Mouse (Mus musculus) layer of hippocampus, adult 2 months (tissue): Measurements from ENCODE around the gene Commd3. TPM values are rescaled to one million over a fixed set of nuclear protein-coding genes. Genes with fewer than 3 reads are reported as not detected.

Experiments
- DNase-seq, 2 experiments: peaks; one replicate each; pipeline ENCODE4 v3.0.0; 2022; ENCODE audit warnings: low spot score in 2 of 2
- H3K27ac ChIP-seq: fragments of 200-600 bp; 2 replicates; pipeline ENCODE4 v1.8.1; 2022
- H3K4me3 ChIP-seq: fragments of 200-600 bp; 2 replicates; pipeline ENCODE4 v1.8.1; 2022; ENCODE audit warnings: mild to moderate bottlenecking
- CTCF ChIP-seq: fragments of 200-600 bp; conservative IDR thresholded peaks from 2 replicates; pipeline ENCODE4 v1.8.1; 2022; ENCODE audit warnings: antibody characterized with exemption, mild to moderate bottlenecking, moderate library complexity
- total RNA-seq, 2 experiments: library from RNA; stranded (reverse); gene quantifications; 2 replicates each; pipeline ENCODE4 v1.2.3; 2021

Commd3 gene
- total RNA-seq, 2 experiments from 2014 or later, result 106 TPM

- peak in 1 of 2 experiments; percentile 26 for DNase-seq
- TF ChIP-seq CTCF, result no peak
- peak overlapping the region; percentile 91 for H3K27ac ChIP-seq
- peak overlapping the region; percentile 57 for H3K4me3 ChIP-seq
Observed at GRCm38 (mm10) chr2:18689064-18689921, 17.1 kb downstream of the Commd3 start.

GRCm38 (mm10) chr2:18690055-18690691, 18.0 kb downstream of the Commd3 start:
- peak; percentile 42 to 47 for DNase-seq
- TF ChIP-seq CTCF, result no peak
- H3K4me3 ChIP-seq, result peak overlapping the region; percentile 57
- peak overlapping the region; percentile 91 for H3K27ac ChIP-seq

- peak overlapping the region; percentile 91 for H3K27ac ChIP-seq
- no peak for TF ChIP-seq CTCF
- no peak for DNase-seq
- no peak overlapping the region; the same call in 1 of the 2 replicates for H3K4me3 ChIP-seq
Observed at GRCm38 (mm10) chr2:18690756-18691155, 18.6 kb downstream of the Commd3 start.

GRCm38 (mm10) chr2:18692031-18692430, 19.8 kb downstream of the Commd3 start:
- H3K4me3 ChIP-seq, result no peak overlapping the region
- TF ChIP-seq CTCF, result no peak
- no peak overlapping the region for H3K27ac ChIP-seq
- DNase-seq, result no peak

- H3K4me3 ChIP-seq, result no peak overlapping the region
- no peak for TF ChIP-seq CTCF
- DNase-seq, result no peak
- no peak overlapping the region for H3K27ac ChIP-seq
Observed at GRCm38 (mm10) chr2:18692548-18692947, 20.4 kb downstream of the Commd3 start.

GRCm38 (mm10) chr2:18693491-18693870, 21.3 kb downstream of the Commd3 start:
- TF ChIP-seq CTCF, result no peak
- peak overlapping the region; percentile 87 for H3K4me3 ChIP-seq
- H3K27ac ChIP-seq, result peak overlapping the region; percentile 99
- no peak for DNase-seq

GRCm38 (mm10) chr2:18693871-18694610, 21.9 kb downstream of the Commd3 start, which contains the start of gene Spag6:
Spag6 (plus strand) TSS chr2:18694032.
- DNase-seq, result peak; percentile 39 to 58
- H3K27ac ChIP-seq, result peak within 1 kb of the TSS; percentile 99
- H3K4me3 ChIP-seq, result peak within 1 kb of the TSS; percentile 87
- TF ChIP-seq CTCF, result no peak; the same call in 1 of the 2 replicates

- TF ChIP-seq CTCF, result no peak
- H3K27ac ChIP-seq, result peak overlapping the region; percentile 99
- peak overlapping the region; percentile 87 for H3K4me3 ChIP-seq
- DNase-seq, result no peak
Observed at GRCm38 (mm10) chr2:18694611-18694950, 22.4 kb downstream of the Commd3 start.

- Histone ChIP-seq H3K4me3 (no peak overlapping the region), H3K27ac (no peak overlapping the region)
- no peak for TF ChIP-seq CTCF
- no peak for DNase-seq
Observed at GRCm38 (mm10) chr2:18695163-18695562, 23.0 kb downstream of the Commd3 start.

- Histone ChIP-seq H3K27ac (no peak overlapping the region), H3K4me3 (no peak overlapping the region)
- TF ChIP-seq CTCF, result no peak
- no peak for DNase-seq
Observed at GRCm38 (mm10) chr2:18695629-18696150, 23.5 kb downstream of the Commd3 start.

- no peak overlapping the region for H3K4me3 ChIP-seq
- no peak for TF ChIP-seq CTCF
- no peak for DNase-seq
- no peak overlapping the region for H3K27ac ChIP-seq
Observed at GRCm38 (mm10) chr2:18697591-18698244, 25.5 kb downstream of the Commd3 start.

- Histone ChIP-seq H3K4me3 (peak overlapping the region; percentile 22; the same call in 1 of the 2 replicates), H3K27ac (no peak overlapping the region)
- no peak for TF ChIP-seq CTCF
- no peak for DNase-seq
Observed at GRCm38 (mm10) chr2:18698663-18699385, 26.6 kb downstream of the Commd3 start.
